Mouse (Mus musculus): ENCODE measurements around the gene Nutm2.
"Not testable (repeated sequence)": the region's sequence is repeated elsewhere in the genome, so short reads cannot be mapped to it uniquely, and the experiment has no call there.

The Nutm2 gene

GRCm38 (mm10) chr13:50467007-50467406 is at the start of gene Nutm2:
TSS of gene Nutm2 (plus strand) at chr13:50467307.
- no peak for DNase-seq (ENCODE audit: low read depth, low spot score)

- DNase-seq (ENCODE audit: low read depth, low spot score) = peak; percentile 77
Measured at GRCm38 (mm10) chr13:50417389-50418183, 49.5 kb upstream of the Nutm2 start, which contains the start of gene Fbxw17. TSS of gene Fbxw17 (plus strand) at chr13:50417864.

GRCm38 (mm10) chr13:50418421-50418820 is 48.7 kb upstream of the Nutm2 start:
- no peak for DNase-seq (ENCODE audit: low read depth, low spot score)

- no peak for DNase-seq (ENCODE audit: low read depth, low spot score)
Measured at GRCm38 (mm10) chr13:50423625-50424209, 43.4 kb upstream of the Nutm2 start.

- DNase-seq (ENCODE audit: low read depth, low spot score) = no peak
Measured at GRCm38 (mm10) chr13:50424517-50424916, 42.6 kb upstream of the Nutm2 start.

GRCm38 (mm10) chr13:50426686-50427085 is 40.4 kb upstream of the Nutm2 start:
- DNase-seq (ENCODE audit: low read depth, low spot score) = no peak

- no peak for DNase-seq (ENCODE audit: low read depth, low spot score)
Measured at GRCm38 (mm10) chr13:50443812-50444211, 23.3 kb upstream of the Nutm2 start, which contains the start of gene Gm47429. TSS of gene Gm47429 (minus strand) at chr13:50443912.

GRCm38 (mm10) chr13:50445261-50445660 is 21.8 kb upstream of the Nutm2 start:
- DNase-seq (ENCODE audit: low read depth, low spot score) = no peak

- DNase-seq (ENCODE audit: low read depth, low spot score) = not testable (repeated sequence)
Measured at GRCm38 (mm10) chr13:50452266-50452665, 14.8 kb upstream of the Nutm2 start.

- no peak for DNase-seq (ENCODE audit: low read depth, low spot score)
Measured at GRCm38 (mm10) chr13:50453426-50453825, 13.7 kb upstream of the Nutm2 start.

- not testable (repeated sequence) for DNase-seq (ENCODE audit: low read depth, low spot score)
Measured at GRCm38 (mm10) chr13:50460433-50460832, 6.7 kb upstream of the Nutm2 start.

GRCm38 (mm10) chr13:50464621-50465562 is 2.2 kb upstream of the Nutm2 start:
- no peak for DNase-seq (ENCODE audit: low read depth, low spot score)

- DNase-seq (ENCODE audit: low read depth, low spot score) = not testable (repeated sequence)
Measured at GRCm38 (mm10) chr13:50488510-50488909, 21.4 kb downstream of the Nutm2 start.

GRCm38 (mm10) chr13:50510470-50511343 is 43.6 kb downstream of the Nutm2 start:
- not testable (repeated sequence) for DNase-seq (ENCODE audit: low read depth, low spot score)
